13 mouse cellular contexts compared by ENCODE assay signal in the genomic region with DNA sequence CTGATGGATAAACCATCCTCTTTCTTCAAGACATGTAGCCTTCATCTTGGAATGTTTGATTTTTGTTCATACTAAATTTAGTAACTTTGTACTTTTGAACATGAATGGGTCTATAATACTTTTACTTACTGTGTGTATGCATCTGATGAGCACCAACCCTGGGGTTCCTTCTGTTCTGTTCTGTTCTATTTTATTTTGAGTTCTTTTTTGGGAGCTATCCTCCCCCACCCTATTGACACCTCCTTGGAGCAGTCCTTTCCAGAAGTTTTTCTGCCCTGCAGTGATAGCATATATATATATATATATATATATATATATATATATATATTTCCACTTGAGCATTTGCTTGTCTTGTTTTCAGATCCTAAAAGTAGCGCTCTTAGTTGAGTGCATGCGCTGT.
"Had no signal": no experiment of that assay in that cellular context is flagged by ENCODE, and none has a peak within 500 bp of the region (broad histone marks: within the 10 kb centered on the region; RNA-seq: fewer than 3 reads in every experiment).

No protein-coding gene starts in this region.

- DNase-seq: left cerebral cortex, postnatal 4 days; liver; liver, embryonic 13.5 days; liver, postnatal 0 days; lung, adult 2 months; lung, embryonic 14.5 days; lung, postnatal 14 days; lung, postnatal 4 days; midbrain, embryonic 14.5 days had no signal

- ATAC-seq: liver, embryonic 12.5 days; liver, postnatal 0 days; lung, postnatal 0 days; midbrain, embryonic 13.5 days; midbrain, embryonic 16.5 days had no signal
